Mouse (Mus musculus) layer of hippocampus, adult 9-10 months (tissue): ENCODE data around the gene Cenph.
"Not testable (repeated sequence)": the region's sequence is repeated elsewhere in the genome, so short reads cannot be mapped to it uniquely, and the experiment has no call there.

Experiments
- DNase-seq: peaks from one replicate; pipeline ENCODE4 v3.0.0; 2022; ENCODE audit warnings: low spot score

Gene Cenph

GRCm38 (mm10) chr13:100775252-100776055, at the start of gene Cenph:
Gene Cenph (minus strand): TSS chr13:100775899.
- DNase-seq = peak; percentile 43

GRCm38 (mm10) chr13:100824916-100825315, 49.2 kb upstream of the Cenph start:
- DNase-seq = no peak

- DNase-seq = no peak
Measured at GRCm38 (mm10) chr13:100824306-100824705, 48.6 kb upstream of the Cenph start.

- DNase-seq = no peak
Measured at GRCm38 (mm10) chr13:100823863-100824262, 48.2 kb upstream of the Cenph start.

- DNase-seq = no peak
Measured at GRCm38 (mm10) chr13:100814451-100814850, 38.8 kb upstream of the Cenph start.

GRCm38 (mm10) chr13:100805776-100806175, 30.1 kb upstream of the Cenph start:
- no peak for DNase-seq

GRCm38 (mm10) chr13:100797171-100797570, 21.5 kb upstream of the Cenph start:
- DNase-seq = no peak

- DNase-seq = no peak
Measured at GRCm38 (mm10) chr13:100789083-100789482, 13.4 kb upstream of the Cenph start.

- DNase-seq = not testable (repeated sequence)
Measured at GRCm38 (mm10) chr13:100788057-100788456, 12.4 kb upstream of the Cenph start.

- DNase-seq = no peak
Measured at GRCm38 (mm10) chr13:100787316-100788010, 11.8 kb upstream of the Cenph start.

- peak; percentile 32 for DNase-seq
Measured at GRCm38 (mm10) chr13:100786414-100786867, 10.7 kb upstream of the Cenph start, which contains the start of gene Ccnb1. Gene Ccnb1 (minus strand): TSS chr13:100786570.

- DNase-seq = no peak
Measured at GRCm38 (mm10) chr13:100785806-100786413, 10.2 kb upstream of the Cenph start.

- DNase-seq = no peak
Measured at GRCm38 (mm10) chr13:100777491-100777890, 1.8 kb upstream of the Cenph start.

- no peak for DNase-seq
Measured at GRCm38 (mm10) chr13:100776710-100777109, 1.0 kb upstream of the Cenph start.

GRCm38 (mm10) chr13:100776056-100776419, 339 bp upstream of the Cenph start:
- no peak for DNase-seq

- no peak for DNase-seq
Measured at GRCm38 (mm10) chr13:100774704-100775103, 995 bp downstream of the Cenph start.

- DNase-seq = no peak
Measured at GRCm38 (mm10) chr13:100755329-100755728, 20.4 kb downstream of the Cenph start.

- DNase-seq = no peak
Measured at GRCm38 (mm10) chr13:100754186-100754585, 21.5 kb downstream of the Cenph start.

GRCm38 (mm10) chr13:100753011-100753410, 22.7 kb downstream of the Cenph start:
- DNase-seq = no peak

- DNase-seq = no peak
Measured at GRCm38 (mm10) chr13:100752529-100752928, 23.2 kb downstream of the Cenph start.

GRCm38 (mm10) chr13:100751402-100751801, 24.3 kb downstream of the Cenph start:
- no peak for DNase-seq

GRCm38 (mm10) chr13:100750799-100751198, 24.9 kb downstream of the Cenph start:
- no peak for DNase-seq

- DNase-seq = no peak
Measured at GRCm38 (mm10) chr13:100748638-100749037, 27.1 kb downstream of the Cenph start.
